Mouse (Mus musculus): ENCODE results near the gene Lrfn2.

Gene Lrfn2

GRCm38 (mm10) chr17:49035052-49035451, 102.9 kb downstream of the Lrfn2 start:
- DNase-seq, result no peak

DNA sequence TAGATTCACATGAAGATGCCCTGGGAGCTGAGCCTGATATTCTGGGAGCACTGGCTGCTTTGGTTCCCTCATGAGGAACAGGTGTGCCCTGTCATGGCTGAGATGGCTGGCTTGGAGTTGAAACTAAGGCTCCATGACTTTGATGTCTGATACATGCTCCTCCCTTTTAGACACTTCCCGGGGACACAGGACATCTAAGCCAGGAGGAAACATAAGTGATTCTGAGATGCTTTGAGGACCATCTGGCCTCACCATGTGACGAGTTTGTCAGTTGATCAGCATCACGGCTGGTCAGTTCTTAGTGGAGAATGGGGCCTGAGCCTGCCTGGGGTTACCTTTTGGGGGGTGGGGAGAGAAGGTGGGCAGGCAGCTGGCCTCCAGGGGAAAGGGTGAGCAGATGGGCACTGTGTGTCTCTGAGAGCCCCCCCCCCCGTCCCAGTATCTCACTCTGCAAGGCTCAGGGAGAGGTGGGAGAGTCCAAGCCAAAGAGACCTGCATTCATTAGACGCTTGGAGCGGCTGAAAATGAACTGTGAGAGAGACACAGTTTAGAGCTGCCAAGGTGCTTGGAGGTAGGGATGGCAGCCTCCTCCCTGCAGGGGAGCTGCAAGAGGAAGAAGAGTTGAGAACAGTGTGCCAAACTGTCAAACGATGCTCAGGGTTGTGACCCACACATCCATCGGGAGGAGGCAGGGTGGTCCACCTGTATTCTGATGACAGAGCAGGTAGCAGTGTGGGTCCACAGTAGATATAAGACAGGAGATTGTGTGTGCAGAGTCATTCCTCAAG, 105.2 kb downstream of the Lrfn2 start:
- DNase-seq, result no peak

DNA sequence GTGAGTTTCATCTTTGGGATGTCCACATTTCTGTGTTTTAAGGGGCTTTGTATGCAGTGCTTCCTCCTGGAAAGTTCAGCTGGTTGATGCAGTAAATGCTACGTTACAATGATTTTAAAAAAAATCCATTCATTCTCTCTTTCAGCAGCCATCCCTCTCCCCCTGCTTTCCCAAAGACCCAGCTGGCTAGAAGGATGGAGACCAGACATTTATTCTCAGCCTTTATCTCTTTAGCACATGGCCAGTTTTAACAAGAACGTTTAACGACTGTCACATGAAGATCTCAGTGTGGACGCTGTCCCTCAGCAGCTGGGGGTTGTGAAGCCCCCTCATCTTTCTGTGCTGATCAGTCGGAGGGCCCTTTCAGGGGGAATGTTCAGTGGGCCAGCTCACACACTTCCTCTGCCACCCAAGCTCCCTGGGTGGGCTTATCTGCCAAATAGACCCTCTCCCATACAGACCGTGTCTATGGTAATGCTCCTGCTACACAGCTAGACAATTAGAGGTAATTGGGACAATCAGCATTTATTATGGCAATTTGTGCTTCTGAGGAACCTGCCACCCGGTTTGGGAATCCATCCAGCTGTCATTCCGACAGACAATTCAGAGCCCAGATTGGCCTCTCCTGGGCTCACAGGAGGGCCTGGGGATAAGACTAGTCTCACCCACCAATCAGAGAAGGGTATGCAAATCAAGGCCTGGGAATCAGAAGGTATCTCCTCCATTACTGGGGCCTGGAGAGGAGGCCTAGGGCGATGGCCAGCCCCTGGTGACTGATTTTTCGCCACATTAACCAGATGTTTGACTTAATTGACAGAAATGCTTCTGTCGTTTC, 111.8 kb downstream of the Lrfn2 start:
- no peak for DNase-seq

DNA sequence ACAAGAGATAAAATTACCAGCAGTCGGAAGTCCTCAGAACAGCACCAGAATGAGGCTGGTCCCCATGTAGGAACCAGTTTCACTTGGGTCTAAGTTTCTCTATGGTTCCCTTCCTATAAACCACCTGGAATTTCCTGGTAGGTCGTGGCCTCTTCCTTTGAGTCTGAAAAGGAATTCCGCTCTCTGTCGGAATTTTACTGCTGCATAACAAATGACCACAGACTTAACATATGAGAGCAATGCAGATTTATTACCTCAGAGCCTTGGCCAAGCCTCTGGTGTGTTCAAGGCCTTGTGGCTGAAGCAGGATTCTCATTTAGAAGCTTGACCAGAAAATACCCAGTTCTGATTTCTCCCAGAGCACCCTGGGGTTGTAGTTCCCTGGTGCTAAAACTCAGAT, 115.7 kb downstream of the Lrfn2 start:
- no peak for DNase-seq

GRCm38 (mm10) chr17:49051231-49051630, 119.1 kb downstream of the Lrfn2 start:
- no peak for DNase-seq

DNA sequence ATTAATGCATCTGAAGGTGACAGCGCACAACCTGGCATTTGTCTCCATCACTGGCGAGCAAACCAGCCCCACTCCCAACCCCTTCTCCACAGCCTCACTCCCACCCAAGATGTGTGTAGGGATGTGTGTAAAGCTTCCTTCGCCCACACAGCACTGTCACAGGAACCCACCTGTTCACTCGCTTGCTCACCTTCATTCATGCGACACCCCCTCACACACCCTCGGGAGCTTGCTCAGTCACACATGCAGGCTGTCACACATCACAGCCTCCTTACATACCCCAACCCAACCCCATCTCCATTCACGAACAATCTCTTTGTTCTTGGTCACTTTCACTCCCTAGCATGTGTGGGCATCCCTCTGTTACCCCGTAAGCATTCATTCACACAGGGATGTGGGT, 129.0 kb downstream of the Lrfn2 start:
- DNase-seq, result no peak

DNA sequence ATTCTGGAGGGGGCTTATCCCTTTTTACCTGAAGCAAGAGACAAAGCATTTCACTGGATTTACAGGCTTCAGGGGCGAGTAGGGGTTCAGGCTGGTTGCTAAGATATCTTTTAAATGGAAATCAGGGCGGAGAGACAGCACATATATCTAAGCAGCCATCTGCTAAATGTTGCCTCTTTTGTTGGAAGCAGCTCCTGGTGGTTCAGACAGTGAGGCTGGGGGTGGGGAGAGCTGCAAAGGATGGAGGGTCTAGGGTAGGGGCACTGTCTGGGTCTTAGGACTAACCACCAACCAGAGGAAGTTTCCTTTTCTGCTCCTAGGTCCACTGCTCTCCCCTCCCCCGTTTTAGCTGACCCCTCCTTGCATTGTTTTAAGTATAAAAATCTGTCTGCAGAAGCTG, 131.6 kb downstream of the Lrfn2 start:
- no peak for DNase-seq

GRCm38 (mm10) chr17:49064526-49064925, 132.3 kb downstream of the Lrfn2 start:
- DNase-seq, result no peak

DNA sequence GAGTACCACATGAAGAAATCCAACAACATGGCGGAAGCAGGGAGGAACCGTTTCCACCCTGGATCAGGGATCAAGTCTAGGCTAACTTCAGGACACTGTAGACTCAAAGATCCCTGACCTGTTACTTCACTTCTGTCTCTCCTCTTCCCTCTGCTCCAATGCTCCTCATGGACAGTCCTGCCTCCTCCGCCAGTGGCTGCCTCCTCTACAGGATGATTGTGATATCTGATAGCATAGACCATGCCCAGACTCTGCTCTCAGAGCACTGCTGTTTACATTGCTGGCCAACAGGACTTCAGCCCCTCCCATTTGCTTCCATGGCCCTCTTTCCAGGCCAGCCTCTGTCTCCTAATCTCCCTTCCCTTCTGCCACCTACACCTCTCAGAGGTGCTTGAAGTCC, 132.9 kb downstream of the Lrfn2 start:
- DNase-seq, result no peak

- no peak for DNase-seq
Observed at GRCm38 (mm10) chr17:49066748-49067147, 134.6 kb downstream of the Lrfn2 start.

DNA sequence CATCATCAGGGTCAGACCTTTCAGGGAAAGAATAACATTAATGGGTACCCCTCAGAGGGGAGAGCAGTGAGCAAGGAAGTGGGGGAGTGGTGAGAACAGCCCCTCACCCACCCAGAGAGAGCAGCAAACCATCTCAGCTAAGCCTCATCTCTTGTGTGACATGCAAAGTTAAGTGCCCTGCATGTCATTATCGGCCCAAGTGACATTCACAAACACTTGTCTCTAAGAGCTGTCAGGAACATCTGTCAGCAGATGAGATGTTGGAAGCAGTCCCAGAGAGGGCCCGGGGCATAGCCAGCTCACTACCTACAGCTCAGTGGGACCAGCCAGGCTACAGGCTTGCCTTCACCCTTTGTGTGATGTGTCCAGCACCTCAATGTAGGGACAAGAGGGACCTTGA, 146.0 kb downstream of the Lrfn2 start:
- DNase-seq, result no peak

GRCm38 (mm10) chr17:49079647-49080046, 147.5 kb downstream of the Lrfn2 start:
- DNase-seq, result no peak

DNA sequence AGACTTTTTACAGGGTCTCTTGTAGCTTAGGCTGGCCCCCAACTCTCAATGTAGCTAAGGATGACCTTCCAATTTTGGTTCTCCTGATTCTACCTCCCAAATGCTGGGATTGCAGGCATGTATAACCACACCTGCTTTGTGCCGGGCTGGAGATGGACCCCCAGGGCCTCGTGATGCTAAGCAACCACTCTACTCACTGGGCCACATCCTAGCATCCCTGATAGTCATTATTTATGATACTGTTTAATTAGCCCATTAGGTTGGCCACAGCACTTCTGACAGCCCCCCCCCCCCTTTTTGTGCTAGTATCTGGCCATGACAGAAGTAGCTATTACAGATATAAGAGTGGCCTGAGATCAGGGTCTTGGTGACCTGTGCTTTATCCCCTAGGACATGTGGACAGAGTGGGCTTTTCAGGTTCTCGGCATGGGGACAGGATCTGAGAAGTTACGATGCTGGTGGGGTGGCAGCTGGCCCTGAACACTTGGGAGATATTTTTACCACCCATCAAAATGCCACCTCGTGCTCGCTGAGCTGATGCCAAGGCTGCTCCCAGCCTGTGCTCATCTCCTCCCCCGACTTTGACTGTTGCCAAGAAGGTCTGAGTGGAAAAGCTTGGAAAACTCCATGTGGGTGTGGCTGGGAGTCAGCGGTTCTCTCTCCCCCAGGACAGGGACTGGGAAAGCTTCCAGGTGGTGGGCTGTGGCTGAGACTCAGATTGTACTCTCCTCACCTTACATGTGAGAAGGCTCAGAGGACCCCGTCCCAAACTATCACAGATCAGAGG, 151.6 kb downstream of the Lrfn2 start:
- DNase-seq, result no peak

- no peak for DNase-seq
Observed at GRCm38 (mm10) chr17:49085111-49085510, 152.9 kb downstream of the Lrfn2 start.

DNA sequence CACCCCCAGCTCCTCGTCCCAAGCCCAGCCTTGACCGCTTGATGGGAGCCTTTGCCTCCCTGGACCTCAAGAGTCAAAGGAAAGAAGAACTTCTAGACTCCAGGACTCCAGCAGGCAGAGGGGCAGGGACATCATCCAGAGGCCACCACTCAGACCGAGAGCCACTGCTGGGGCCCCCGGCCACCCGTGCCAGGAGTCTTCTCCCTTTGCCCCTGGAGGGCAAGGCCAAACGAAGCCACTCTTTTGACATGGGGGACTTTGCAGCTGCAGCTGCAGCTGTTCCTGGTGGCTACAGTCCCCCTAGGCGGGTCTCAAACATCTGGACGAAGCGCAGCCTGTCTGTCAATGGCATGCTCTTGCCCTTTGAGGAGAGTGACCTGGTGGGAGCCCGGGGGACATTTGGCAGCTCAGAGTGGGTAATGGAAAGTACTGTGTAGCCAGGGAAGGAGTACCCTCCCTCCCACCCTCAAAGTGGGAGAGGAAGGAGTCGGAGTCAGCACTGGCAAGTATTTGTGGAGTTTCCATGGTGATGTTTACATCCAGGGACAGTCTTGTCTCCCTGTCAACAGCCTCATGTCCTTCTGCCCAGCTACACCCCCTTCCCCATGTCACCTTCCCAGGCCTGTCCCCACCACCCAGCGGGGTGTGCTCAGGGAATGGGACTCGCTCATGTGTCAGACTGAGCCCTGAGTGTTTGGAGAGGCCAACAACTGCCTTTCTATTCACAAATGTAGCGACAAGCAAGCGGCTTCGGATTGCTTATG, 164.8 kb downstream of the Lrfn2 start:
- DNase-seq, result no peak

GRCm38 (mm10) chr17:49111399-49111798, 179.2 kb downstream of the Lrfn2 start:
- no peak for DNase-seq

- DNase-seq, result no peak
Observed at GRCm38 (mm10) chr17:49111911-49112310, 179.7 kb downstream of the Lrfn2 start.

DNA sequence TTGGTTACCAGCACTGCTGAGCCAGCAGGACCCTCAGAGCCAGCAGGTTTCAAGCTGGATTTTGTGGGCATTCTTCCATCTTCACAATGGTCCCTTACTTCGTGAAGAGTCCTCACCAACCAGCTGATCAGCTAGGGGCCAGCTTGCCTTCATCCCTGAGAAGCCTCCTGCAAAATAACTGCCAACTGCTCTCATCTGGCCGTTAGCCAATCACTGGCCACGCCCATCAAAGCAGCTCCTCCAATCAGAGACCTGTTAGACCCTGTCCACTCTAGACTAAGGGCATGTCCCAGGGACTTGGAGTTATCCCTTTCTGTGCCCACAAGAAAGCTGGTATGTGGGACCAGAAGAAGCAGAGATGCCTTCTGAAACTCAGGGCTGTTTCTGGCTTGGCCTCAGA, 181.2 kb downstream of the Lrfn2 start:
- no peak for DNase-seq

DNA sequence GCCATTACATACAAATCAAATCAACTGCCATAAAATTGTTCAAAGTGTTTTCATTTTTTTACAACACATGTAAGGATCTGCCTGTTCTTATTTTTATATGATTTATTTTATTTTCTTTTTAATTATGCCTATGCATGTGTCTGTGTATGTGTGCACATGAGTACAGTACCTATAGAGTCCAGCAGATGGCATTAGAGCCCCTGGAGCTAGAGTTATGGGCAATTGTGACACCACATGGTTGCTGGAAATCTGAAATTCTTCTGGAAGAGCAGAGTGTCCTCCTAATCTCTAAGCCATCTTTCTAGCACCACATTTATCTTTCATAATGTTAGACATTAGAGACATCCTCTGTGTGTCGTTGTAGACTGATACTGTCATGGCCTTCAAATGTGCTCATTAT, 192.0 kb downstream of the Lrfn2 start:
- no peak for DNase-seq

DNA sequence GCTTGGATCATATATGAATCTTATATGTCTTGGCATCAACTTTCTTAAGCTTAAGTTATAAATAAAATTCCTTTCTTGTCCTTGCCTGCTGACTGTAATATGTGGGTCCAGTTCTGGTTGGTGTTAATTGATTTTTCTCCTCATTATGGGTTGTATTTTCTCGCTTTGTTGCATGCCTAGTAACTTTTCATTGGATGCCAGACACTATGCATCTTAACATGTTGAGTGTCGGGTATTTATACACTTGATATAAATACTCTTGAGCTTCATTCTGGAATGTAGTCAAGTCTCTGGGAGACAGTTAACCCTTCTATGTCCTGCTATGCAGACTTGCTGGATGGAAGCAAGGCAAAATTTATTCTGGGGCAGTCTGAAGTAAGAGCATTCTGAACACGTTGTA, 192.5 kb downstream of the Lrfn2 start:
- no peak for DNase-seq
